Mouse (Mus musculus): ENCODE measurements around the gene Ankrd66. TPM values are rescaled to one million over a fixed set of nuclear protein-coding genes. Genes with fewer than 3 reads are reported as not detected.

The Ankrd66 gene
- total RNA-seq, 2 experiments from 2014 or later: not detected

DNA sequence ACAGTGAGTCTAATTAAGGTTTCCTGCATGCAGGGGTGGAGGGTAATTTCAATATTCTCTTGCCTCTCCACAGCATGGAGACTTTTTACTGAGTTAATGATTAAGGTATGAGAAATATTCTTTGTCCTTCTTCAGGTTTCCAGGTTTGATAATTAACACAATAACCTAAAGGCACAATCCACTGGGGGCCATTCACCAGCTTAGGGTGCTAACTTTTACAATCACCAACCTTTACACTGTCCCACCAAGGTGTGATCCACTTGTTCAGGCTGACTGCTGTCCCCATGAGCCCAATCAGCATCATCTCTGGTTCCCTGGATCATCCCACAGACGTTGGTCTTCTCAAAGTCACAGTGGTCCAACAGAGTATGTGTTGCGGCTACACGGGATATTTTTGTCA lies 57.5 kb downstream of the Ankrd66 start:
- Histone ChIP-seq H3K4me3 (no peak overlapping the region), H3K27ac (no peak overlapping the region)
- no peak for DNase-seq
- no peak for TF ChIP-seq CTCF (IDR thresholded peaks at IDR 0.05)
- intact Hi-C loops (cut with DNase I): no loop called here

Other genes starting within 250 kb of the Ankrd66 start
- 10 to 100 TPM; 78.8 to 85.4 TPM for gene Adgrf5, start 183.2 kb downstream of the Ankrd66 start, total RNA-seq (2021)
- not detected for gene Mep1a, start 40.8 kb downstream of the Ankrd66 start, total RNA-seq (2021)
- 10 to 100 TPM; 21.5 to 40.7 TPM for gene Pla2g7, start 24.5 kb upstream of the Ankrd66 start, total RNA-seq (2021)
- gene Tdrd6, start 86.7 kb upstream of the Ankrd66 start, total RNA-seq (2021): under 1 TPM; 0.03 TPM
- gene Slc25a27, start 123.6 kb upstream of the Ankrd66 start, total RNA-seq (2021): 1 to 10 TPM; 5.8 to 7.2 TPM
- 1 to 10 TPM; 3.2 to 3.3 TPM for gene Cyp39a1, start 123.8 kb upstream of the Ankrd66 start, total RNA-seq (2021)